Mouse (Mus musculus): Measurements from ENCODE around the gene Zpld1.

- TF ChIP-seq CTCF (IDR thresholded peaks at IDR 0.05; ENCODE audit: insufficient read depth, low read length) (no peak), POLR2A (IDR thresholded peaks at IDR 0.05; ENCODE audit: borderline replicate concordance, extremely low read depth, low read depth, low read length) (no peak)
Observed at GRCm38 (mm10) chr16:55260862-55261574, 36.8 kb downstream of the Zpld1 start.

All from lung, adult 2 months (tissue).